Mouse (Mus musculus): Measurements from ENCODE around the gene Capn11.

- TF ChIP-seq CTCF (IDR thresholded peaks at IDR 0.05; ENCODE audit: low read depth) (no peak), EP300 (IDR thresholded peaks at IDR 0.05; ENCODE audit: low read depth) (no peak)
Observed at GRCm38 (mm10) chr17:45692159-45692558, 33.0 kb upstream of the Capn11 start.

Data from liver, postnatal 0 days (tissue).